Mouse (Mus musculus) adrenal gland, adult 2 months (tissue): ENCODE measurements around the gene Hhipl1. TPM values are rescaled to one million over a fixed set of nuclear protein-coding genes. Genes with fewer than 3 reads are reported as not detected.

Source experiments
- DNase-seq: peaks from one replicate; pipeline ENCODE4 v3.0.0; 2021
- polyA plus RNA-seq: library from polyadenylated mRNA; depleted of rRNA; stranded (reverse); fragments of >200 nt; gene quantifications from 2 replicates; pipeline ENCODE4 v1.2.3, GENCODE M21; 2012; rRNA removed
- total RNA-seq, 2 experiments: library from RNA; stranded (reverse); gene quantifications; 2 replicates each; pipeline ENCODE4 v1.2.3; 2021

The Hhipl1 gene
- total and polyA plus RNA-seq, 3 experiments, result 0.69 to 1.4 (median 0.76) TPM

DNA sequence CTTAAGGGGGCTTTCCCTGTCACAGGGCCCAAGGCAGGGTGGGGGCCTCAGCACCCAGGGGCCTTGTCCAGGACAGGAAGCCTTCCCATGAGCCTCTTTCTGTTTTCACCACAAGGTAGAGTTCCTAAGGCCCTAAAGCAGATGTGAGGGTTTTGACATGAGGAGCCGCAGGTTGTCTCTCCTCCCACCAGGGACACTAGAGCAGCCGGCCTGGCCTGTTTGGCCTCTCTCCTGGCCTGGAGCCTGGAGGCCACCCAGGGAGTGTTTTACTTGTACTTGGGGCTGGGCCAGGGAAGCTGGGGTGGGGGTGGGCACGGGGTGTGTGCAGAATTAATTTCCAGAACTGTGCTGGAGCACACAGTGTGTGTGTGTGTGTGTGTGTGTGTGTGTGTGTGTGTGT is 59.3 kb downstream of the Hhipl1 start:
- peak; percentile 25 for DNase-seq

DNA sequence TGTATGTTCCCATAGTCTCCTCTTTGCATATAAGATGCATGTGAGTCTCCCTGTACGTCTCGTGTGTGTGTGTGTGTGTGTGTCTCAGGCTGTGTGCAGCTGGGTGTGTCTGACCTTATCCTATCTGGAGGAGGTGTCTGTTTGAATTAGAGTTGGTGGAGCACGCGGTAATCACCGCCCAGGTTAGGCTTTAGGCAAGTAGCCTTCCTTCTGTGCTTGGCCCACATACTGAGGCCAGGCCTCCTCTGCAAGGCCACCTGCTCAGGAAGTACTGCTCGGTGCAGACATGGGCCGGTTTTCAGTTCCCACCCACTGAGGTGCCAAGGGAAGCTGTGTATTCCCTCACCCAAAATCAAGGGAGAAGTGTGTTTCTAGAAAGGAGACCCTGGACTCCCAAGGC is 59.8 kb downstream of the Hhipl1 start:
- no peak for DNase-seq

DNA sequence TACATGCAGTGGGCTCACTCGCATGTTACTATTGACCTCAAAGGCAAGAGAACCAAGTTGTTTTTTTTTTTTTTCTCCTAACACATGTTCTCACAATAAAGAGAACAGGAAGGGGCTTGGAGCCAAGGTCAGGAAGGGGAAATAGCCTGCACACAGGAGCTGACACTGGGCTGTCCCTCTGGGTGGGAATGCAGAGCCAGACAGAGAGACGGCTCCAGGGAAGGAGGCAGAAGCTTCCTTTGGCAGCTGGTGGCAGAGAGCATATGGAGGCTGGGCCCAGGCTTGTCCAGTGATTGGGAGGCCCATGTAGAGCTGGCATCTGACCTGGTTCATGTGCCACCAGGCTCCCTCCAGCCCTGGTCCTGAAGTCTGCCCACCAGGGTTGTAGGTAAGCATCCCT is 61.8 kb downstream of the Hhipl1 start:
- peak; percentile 22 for DNase-seq

DNA sequence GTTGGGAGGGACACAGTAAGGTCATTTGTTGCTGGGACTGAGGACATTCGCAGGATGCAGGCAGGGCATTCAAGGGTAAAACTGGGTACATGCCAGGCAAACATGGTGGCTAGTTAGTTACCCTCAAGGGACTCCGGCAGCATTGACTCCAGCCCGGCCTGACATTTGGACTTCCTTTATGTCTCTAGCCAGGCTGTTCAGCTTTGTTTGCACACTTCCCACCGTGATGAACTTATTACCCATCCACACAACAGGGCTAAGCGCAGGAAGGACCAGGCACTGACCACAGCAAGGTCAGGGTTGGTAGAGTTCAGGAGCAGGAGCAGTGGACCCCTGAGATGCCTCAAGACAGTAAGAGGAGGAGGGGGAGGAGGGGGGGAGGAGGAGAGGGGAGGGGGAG is 62.9 kb downstream of the Hhipl1 start:
- DNase-seq, result no peak

DNA sequence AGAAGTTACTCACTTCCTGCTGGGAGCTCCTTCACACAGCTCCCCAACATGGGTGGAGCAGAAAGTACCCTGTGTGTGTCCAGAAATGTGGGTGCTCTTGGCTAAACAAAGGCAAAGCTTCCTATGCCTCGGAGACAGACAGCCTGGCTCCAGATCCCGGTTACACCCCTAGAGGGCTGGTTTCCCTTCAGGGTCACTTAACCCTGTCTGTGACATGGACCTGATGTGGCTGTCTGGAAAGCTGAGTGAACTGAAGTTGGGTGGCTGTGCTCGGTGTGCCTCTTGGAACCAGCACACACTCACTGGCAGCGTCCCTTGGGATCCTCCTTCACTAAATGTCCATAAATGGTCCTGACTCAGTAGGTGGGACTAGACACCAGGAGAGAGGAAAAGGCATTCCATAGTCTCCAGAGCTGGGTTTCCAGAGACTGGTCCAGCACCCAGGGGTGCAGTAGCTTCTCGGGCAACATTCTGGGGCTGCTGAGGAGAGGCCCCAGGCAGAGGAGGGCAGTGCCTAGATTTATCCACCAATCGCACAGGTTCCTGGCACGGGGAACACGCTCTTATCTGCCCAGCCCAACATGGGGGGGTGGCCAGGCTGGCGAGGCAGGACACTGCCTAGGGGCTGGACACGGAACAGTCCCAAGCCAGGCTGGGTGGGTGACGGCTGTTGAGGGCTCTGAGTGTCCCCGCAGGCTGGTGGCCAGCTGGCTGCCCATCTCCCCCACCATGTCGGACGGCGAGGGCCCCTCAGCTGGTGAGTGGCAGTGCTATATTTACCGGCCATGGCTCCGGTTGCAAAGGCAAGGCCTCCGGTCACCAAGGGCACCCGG is 64.7 kb downstream of the Hhipl1 start, which contains the start of gene Eml1:
TSS of gene Eml1 (plus strand) at position 362 of the 833 bp plus-strand sequence.
- peak; percentile 40 for DNase-seq

DNA sequence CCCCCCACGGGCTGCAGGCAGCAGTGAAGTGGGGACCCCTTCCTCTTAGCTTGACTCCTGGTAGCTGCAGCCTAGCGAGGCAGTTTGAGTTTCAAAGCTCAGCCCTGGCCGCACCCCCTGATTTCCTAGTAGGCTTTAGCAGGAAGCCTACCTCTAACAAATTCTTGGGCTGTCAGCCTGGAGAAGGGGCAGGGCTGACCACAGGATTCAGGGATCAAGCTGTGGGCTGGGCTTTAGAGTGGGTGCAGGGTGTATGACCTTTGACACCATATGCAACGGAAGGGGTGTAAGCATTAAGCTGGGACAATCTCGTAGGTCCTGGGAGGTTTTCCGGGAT is 65.3 kb downstream of the Hhipl1 start:
- DNase-seq, result no peak

DNA sequence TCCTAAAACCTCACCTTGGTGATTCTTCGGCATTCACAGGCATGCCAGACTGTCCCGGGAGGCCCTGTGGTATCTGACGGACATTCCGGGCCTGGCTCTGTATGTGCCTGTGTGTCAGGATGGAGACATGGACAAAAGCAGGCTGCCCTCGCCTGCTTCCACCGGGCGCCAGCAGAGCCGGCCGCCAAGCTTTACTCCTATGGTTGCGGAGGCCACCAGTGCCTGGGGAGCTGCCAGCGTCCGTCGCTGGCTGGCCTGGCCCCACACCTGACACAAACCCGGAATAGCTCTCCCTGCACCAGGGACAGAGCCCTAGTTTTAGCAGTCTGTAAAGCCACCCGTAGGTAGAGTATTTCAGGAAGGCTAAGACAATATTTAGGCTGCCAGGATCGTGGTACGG is 66.2 kb downstream of the Hhipl1 start:
- DNase-seq, result no peak

DNA sequence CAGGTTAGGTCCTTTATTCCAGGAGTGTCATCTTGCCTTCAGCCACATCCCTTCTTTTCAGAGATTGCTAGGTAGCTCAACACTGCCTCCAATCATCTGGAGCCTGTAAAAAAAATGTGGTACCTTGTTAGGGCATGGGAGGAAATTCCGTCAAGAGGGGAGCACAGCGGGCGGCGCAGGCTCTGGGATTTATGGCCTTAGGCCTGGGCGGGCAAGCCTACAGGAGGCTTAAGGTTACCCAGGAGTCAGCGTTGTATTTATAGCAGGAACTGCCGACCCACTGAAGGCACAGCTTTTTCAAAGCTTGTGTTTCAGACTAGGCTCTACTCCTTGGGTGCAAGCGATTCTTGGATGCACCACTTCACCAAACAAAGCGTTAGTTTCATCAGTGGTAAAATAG is 67.5 kb downstream of the Hhipl1 start:
- no peak for DNase-seq

DNA sequence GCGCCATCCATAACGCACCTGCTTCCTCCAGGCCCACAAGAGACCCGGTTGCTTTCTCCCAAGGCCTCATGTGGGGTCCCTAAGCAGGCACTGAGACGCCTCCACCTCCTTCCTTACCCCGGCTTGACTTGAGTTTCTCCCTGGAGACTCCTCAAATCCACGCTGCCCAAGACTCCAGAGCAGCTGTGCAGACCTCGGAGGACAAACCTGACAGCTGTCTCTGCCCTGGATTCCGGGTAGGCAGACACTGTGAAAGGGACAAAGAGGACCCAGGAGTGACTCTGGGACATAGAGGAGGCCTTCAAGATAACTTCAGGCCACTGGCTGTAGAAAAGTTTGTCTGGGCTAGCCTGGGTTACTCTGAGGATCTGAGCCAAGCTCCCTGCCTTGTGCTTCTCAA is 68.6 kb downstream of the Hhipl1 start:
- DNase-seq, result no peak

DNA sequence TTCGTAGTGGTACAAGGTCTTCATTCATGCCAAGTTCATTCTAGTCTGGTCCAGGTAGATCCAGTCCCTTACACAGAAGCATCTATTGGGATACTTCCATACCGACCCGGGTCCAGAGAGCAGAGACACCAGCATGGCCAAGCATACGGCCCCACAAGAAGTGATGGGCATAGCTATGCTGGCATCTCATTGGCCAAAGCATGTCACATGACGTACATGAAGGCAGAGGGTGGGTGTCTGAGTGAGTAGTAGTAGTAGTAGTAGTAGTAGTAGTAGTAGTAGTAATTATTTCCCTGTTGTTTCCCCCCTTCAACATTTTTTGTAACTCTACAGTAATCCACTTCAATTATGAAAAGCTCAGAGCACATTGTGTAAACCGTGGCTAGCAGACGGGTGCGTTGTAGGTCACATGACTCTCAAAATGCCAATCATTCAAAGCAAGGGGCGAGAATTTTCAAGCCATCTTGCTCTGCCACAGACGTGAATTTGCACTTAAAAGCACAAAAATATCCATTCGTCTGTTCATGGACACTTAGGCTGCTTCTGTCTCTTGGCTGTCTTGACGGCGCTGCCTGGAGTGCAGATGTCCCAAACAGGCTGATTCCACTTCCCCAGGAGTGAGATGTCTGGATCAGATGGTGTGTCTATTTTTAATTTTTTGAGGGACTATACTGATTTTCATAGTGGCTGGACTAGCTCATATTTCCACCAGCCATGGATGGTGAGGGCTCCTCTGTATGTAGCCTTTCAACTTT is 72.5 kb downstream of the Hhipl1 start:
- DNase-seq, result no peak

Other genes starting within 250 kb of the Hhipl1 start
- 100 to 1,000 TPM; 109 to 117 TPM for gene Setd3, start 127.0 kb upstream of the Hhipl1 start, total RNA-seq
- 9.2 and 11.0 TPM in 2 replicates for gene Setd3, start 127.0 kb upstream of the Hhipl1 start, polyA plus RNA-seq
- 10 to 100 TPM; 23.7 to 37.6 TPM for gene Ccnk, start 126.7 kb upstream of the Hhipl1 start, total RNA-seq
- 8.1 and 8.7 TPM in 2 replicates for gene Ccnk, start 126.7 kb upstream of the Hhipl1 start, polyA plus RNA-seq
- gene Ccdc85c, start 30.8 kb upstream of the Hhipl1 start, total RNA-seq, result 10 to 100 TPM; 19.0 to 26.9 TPM
- gene Ccdc85c, start 30.8 kb upstream of the Hhipl1 start, polyA plus RNA-seq, result 35.3 and 38.0 TPM in 2 replicates
- gene Cyp46a1, start 28.1 kb downstream of the Hhipl1 start, total RNA-seq, result 1 to 10 TPM; 1.0 to 1.6 TPM
- 7.5 and 9.0 TPM in 2 replicates for gene Cyp46a1, start 28.1 kb downstream of the Hhipl1 start, polyA plus RNA-seq
- 10 to 100 TPM; 17.5 to 29.6 TPM for gene Eml1, start 64.7 kb downstream of the Hhipl1 start, total RNA-seq
- gene Eml1, start 64.7 kb downstream of the Hhipl1 start, polyA plus RNA-seq, result 13.3 and 13.5 TPM in 2 replicates
- 10 to 100 TPM; 39.1 to 48.5 TPM for gene Evl, start 248.4 kb downstream of the Hhipl1 start, total RNA-seq
- gene Evl, start 248.4 kb downstream of the Hhipl1 start, polyA plus RNA-seq, result 18.6 and 27.8 TPM in 2 replicates